Mouse (Mus musculus) liver, postnatal 0 days (tissue): ENCODE measurements around the gene 1700015G11Rik. TPM values are rescaled to one million over a fixed set of nuclear protein-coding genes. Genes with fewer than 3 reads are reported as not detected.

Source experiments
- ATAC-seq: fragments of 200-750 bp; cut with Nextera tagmentation; 2 replicates; pipeline ENCODE4 v1.8.0; 2017; ENCODE audit warnings: mild to moderate bottlenecking, moderate library complexity
- DNase-seq: peaks from one replicate; pipeline ENCODE4 v3.0.0-alpha.2; 2016
- H3K27ac ChIP-seq: fragments of 300-500 bp; sonication (generic); 2 replicates; pipeline ENCODE4 v1.5.1; 2014; ENCODE audit warnings: antibody characterized with exemption, moderate library complexity, mild to moderate bottlenecking, low read depth
- H3K27me3 ChIP-seq: fragments of 300-500 bp; sonication (generic); 2 replicates; pipeline ENCODE4 v1.6.1; 2014; ENCODE audit warnings: low read length, control low read depth, mixed read lengths; ENCODE audit not compliant: insufficient read depth
- H3K36me3 ChIP-seq: fragments of 300-500 bp; sonication (generic); replicated peaks from 2 replicates; pipeline ENCODE4 v1.6.1; 2014; ENCODE audit warnings: mild to moderate bottlenecking, control low read depth, low read length, moderate library complexity, mixed read lengths; ENCODE audit not compliant: insufficient read depth
- H3K4me1 ChIP-seq: fragments of 300-500 bp; sonication (generic); 2 replicates; pipeline ENCODE4 v1.6.1; 2014; ENCODE audit warnings: antibody characterized with exemption, mild to moderate bottlenecking, control low read depth; ENCODE audit not compliant: insufficient read depth
- H3K4me2 ChIP-seq: fragments of 300-500 bp; sonication (generic); 2 replicates; pipeline ENCODE4 v1.6.1; 2014; ENCODE audit warnings: low read depth, mild to moderate bottlenecking, low read length, moderate library complexity, mixed read lengths
- H3K4me3 ChIP-seq: fragments of 300-500 bp; sonication (generic); 2 replicates; pipeline ENCODE4 v1.5.1; 2014; ENCODE audit warnings: low read depth, low read length
- H3K9ac ChIP-seq: fragments of 300-500 bp; sonication (generic); replicated peaks from 2 replicates; pipeline ENCODE4 v1.6.1; 2014; ENCODE audit warnings: mild to moderate bottlenecking, moderate library complexity
- H3K9me3 ChIP-seq: fragments of 300-500 bp; sonication (generic); 2 replicates; pipeline ENCODE4 v1.6.1; 2016; ENCODE audit warnings: mild to moderate bottlenecking, control low read depth, low read length, mixed read lengths
- CTCF ChIP-seq: sonication (generic); IDR thresholded peaks from 2 replicates; pipeline ENCODE4 v1.5.1; 2016; ENCODE audit warnings: antibody characterized with exemption, low read depth
- EP300 ChIP-seq: IDR thresholded peaks from 2 replicates; pipeline ENCODE4 v1.6.1; 2016; ENCODE audit warnings: antibody characterized with exemption, low read depth, mild to moderate bottlenecking
- WGBS: fragments of 180-500 bp; shearing (Covaris S2); extraction: QIAGEN DNeasy Blood & Tissue Kit; methylation state at CpG from one replicate; pipeline ENCODE4 v1.1.7; 2014; ENCODE audit not compliant: insufficient replicate concordance; 5-methylcytosine and 5-hydroxymethylcytosine counted together
- polyA plus RNA-seq: library from polyadenylated mRNA; unstranded; fragments of >200 nt; fragmentation: Nextera tagmentation; extraction: Ambion mirVana; gene quantifications from 2 replicates; pipeline ENCODE4 v1.2.1, GENCODE M21; 2015

Gene 1700015G11Rik
- not detected in 2 replicates for polyA plus RNA-seq

- H3K9me3 ChIP-seq, result no peaks in the 10 kb centered on the region
- H3K4me2 ChIP-seq, result no peak within 1 kb of the TSS
- TF ChIP-seq EP300 (no peak), CTCF (no peak)
- no peaks in the 10 kb centered on the region for H3K36me3 ChIP-seq
- H3K27ac ChIP-seq, result no peak within 1 kb of the TSS
- ATAC-seq, result no peak
- H3K4me3 ChIP-seq, result no peak within 1 kb of the TSS
- no peak within 1 kb of the TSS for H3K9ac ChIP-seq
- DNase-seq, result no peak
- WGBS, result 67% methylated on average over 3 of the region's 3 CpGs
- no peaks in the 10 kb centered on the region for H3K27me3 ChIP-seq
- no peaks in the 10 kb centered on the region for H3K4me1 ChIP-seq
Observed at GRCm38 (mm10) chr7:52015628-52016027, at the start of gene 1700015G11Rik. Gene 1700015G11Rik, minus strand, starts transcription at chr7:52015728.

GRCm38 (mm10) chr7:52056954-52057353 lies 41.4 kb upstream of the 1700015G11Rik start:
- Histone ChIP-seq H3K4me3 (no peak overlapping the region), H3K36me3 (no peaks in the 10 kb centered on the region), H3K4me1 (no peaks in the 10 kb centered on the region), H3K9ac (no peak overlapping the region), H3K4me2 (no peak overlapping the region), H3K27me3 (no peaks in the 10 kb centered on the region), H3K27ac (no peak overlapping the region), H3K9me3 (no peaks in the 10 kb centered on the region)
- DNase-seq (no peak), ATAC-seq (no peak)
- TF ChIP-seq CTCF, result no peak
- no peak for TF ChIP-seq EP300
- 73% methylated on average over 2 of the region's 2 CpGs for WGBS

- Histone ChIP-seq H3K4me3 (no peak overlapping the region), H3K27me3 (no peaks in the 10 kb centered on the region), H3K4me1 (no peaks in the 10 kb centered on the region), H3K27ac (no peak overlapping the region), H3K36me3 (no peaks in the 10 kb centered on the region), H3K4me2 (no peak overlapping the region), H3K9ac (no peak overlapping the region), H3K9me3 (no peaks in the 10 kb centered on the region)
- DNase-seq (no peak), ATAC-seq (no peak)
- TF ChIP-seq EP300 (no peak), CTCF (no peak)
- 56% methylated on average over 4 of the region's 4 CpGs for WGBS
Observed at GRCm38 (mm10) chr7:52056274-52056673, 40.7 kb upstream of the 1700015G11Rik start.

GRCm38 (mm10) chr7:52055831-52056230 lies 40.3 kb upstream of the 1700015G11Rik start:
- no peak for DNase-seq
- Histone ChIP-seq H3K4me2 (no peak overlapping the region), H3K27me3 (no peaks in the 10 kb centered on the region), H3K9ac (no peak overlapping the region), H3K4me3 (no peak overlapping the region), H3K27ac (no peak overlapping the region), H3K9me3 (no peaks in the 10 kb centered on the region), H3K36me3 (no peaks in the 10 kb centered on the region), H3K4me1 (no peaks in the 10 kb centered on the region)
- no peak; the same call in 1 of the 2 replicates for ATAC-seq
- no peak for TF ChIP-seq EP300
- TF ChIP-seq CTCF, result no peak
- 45% methylated on average over 2 of the region's 2 CpGs for WGBS

GRCm38 (mm10) chr7:52037600-52038582 lies 22.4 kb upstream of the 1700015G11Rik start:
- Histone ChIP-seq H3K27me3 (no peaks in the 10 kb centered on the region), H3K9me3 (no peaks in the 10 kb centered on the region), H3K4me2 (no peak overlapping the region), H3K27ac (no peak overlapping the region), H3K36me3 (no peaks in the 10 kb centered on the region), H3K9ac (no peak overlapping the region), H3K4me3 (no peak overlapping the region), H3K4me1 (no peaks in the 10 kb centered on the region)
- 44% methylated on average over 8 of the region's 8 CpGs for whole genome bisulfite sequencing
- no peak for ATAC-seq
- TF ChIP-seq EP300 (no peak), CTCF (peak; percentile 57)
- no peak for DNase-seq

- no peak overlapping the region for H3K27ac ChIP-seq
- WGBS, result 79% methylated on average over 5 of the region's 5 CpGs
- ATAC-seq, result no peak
- H3K27me3 ChIP-seq, result no peaks in the 10 kb centered on the region
- H3K9me3 ChIP-seq, result no peaks in the 10 kb centered on the region
- no peaks in the 10 kb centered on the region for H3K4me1 ChIP-seq
- DNase-seq, result no peak
- H3K36me3 ChIP-seq, result no peaks in the 10 kb centered on the region
- no peak overlapping the region for H3K4me3 ChIP-seq
- TF ChIP-seq EP300, result no peak
- TF ChIP-seq CTCF, result no peak
- H3K4me2 ChIP-seq, result no peak overlapping the region
- H3K9ac ChIP-seq, result no peak overlapping the region
Observed at GRCm38 (mm10) chr7:52024050-52024626, 8.6 kb upstream of the 1700015G11Rik start.
